Mouse (Mus musculus) heart, embryonic 14.5 days (tissue): Measurements from ENCODE around the gene Pwwp2a. TPM values are rescaled to one million over a fixed set of nuclear protein-coding genes. Genes with fewer than 3 reads are reported as not detected.
A peak's percentile ranks its signal among the peaks of the same experiment; 100 is the strongest.

Experiments used
- ATAC-seq: fragments of 200-750 bp; cut with Nextera tagmentation; 2 replicates; pipeline ENCODE4 v1.8.0; 2017; ENCODE audit warnings: low read depth, moderate TSS enrichment; ENCODE audit not compliant: insufficient number of reproducible peaks, insufficient read depth, low FRiP score
- H3K27ac ChIP-seq, 2 experiments: fragments of 200-500 bp in 1 of 2; fragments of 300-500 bp in 1 of 2; sonication (generic) in 1 of 2; replicated peaks in 1 of 2; 2 replicates each; pipeline ENCODE4 v1.5.1; 2012 to 2014; ENCODE audit warnings: low read depth in 2 of 2, low read length in 2 of 2, control low read depth in 1 of 2, mild to moderate bottlenecking in 1 of 2, mixed read lengths in 1 of 2; ENCODE audit not compliant: control insufficient read depth in 1 of 2, insufficient read depth in 1 of 2
- H3K27me3 ChIP-seq: fragments of 300-500 bp; sonication (generic); 2 replicates; pipeline ENCODE4 v1.6.1; 2014; ENCODE audit warnings: mild to moderate bottlenecking, low read length, control low read depth; ENCODE audit not compliant: control insufficient read depth, insufficient read depth
- H3K36me3 ChIP-seq: fragments of 300-500 bp; sonication (generic); 2 replicates; pipeline ENCODE4 v1.6.1; 2014; ENCODE audit warnings: mild to moderate bottlenecking, control low read depth, low read length, mixed read lengths; ENCODE audit not compliant: control insufficient read depth, insufficient read depth
- H3K4me1 ChIP-seq, 2 experiments: fragments of 200-500 bp in 1 of 2; fragments of 300-500 bp in 1 of 2; sonication (generic) in 1 of 2; 2 replicates each; pipeline ENCODE4 v1.6.1; 2012 to 2014; ENCODE audit warnings: low read length in 2 of 2, control low read depth in 1 of 2, mixed read lengths in 1 of 2; ENCODE audit not compliant: control insufficient read depth in 2 of 2, insufficient read depth in 2 of 2
- H3K4me2 ChIP-seq: fragments of 300-500 bp; sonication (generic); 2 replicates; pipeline ENCODE4 v1.6.1; 2014; ENCODE audit warnings: mild to moderate bottlenecking, low read length
- H3K4me3 ChIP-seq, 2 experiments: fragments of 200-500 bp in 1 of 2; fragments of 300-500 bp in 1 of 2; sonication (generic) in 1 of 2; 2 replicates each; pipeline ENCODE4 v1.5.1; 2012 to 2014; ENCODE audit warnings: low read length in 2 of 2, mild to moderate bottlenecking in 2 of 2, control low read depth in 1 of 2, low read depth in 1 of 2, moderate library complexity in 1 of 2; ENCODE audit not compliant: control insufficient read depth in 1 of 2, insufficient read depth in 1 of 2
- H3K9ac ChIP-seq: fragments of 300-500 bp; sonication (generic); 2 replicates; pipeline ENCODE4 v1.6.1; 2014; ENCODE audit warnings: mild to moderate bottlenecking, low read length
- H3K9me3 ChIP-seq: fragments of 300-500 bp; sonication (generic); 2 replicates; pipeline ENCODE4 v1.6.1; 2016; ENCODE audit warnings: low read length, control low read depth; ENCODE audit not compliant: control insufficient read depth
- WGBS: fragments of 180-500 bp; shearing (Covaris S2); extraction: QIAGEN DNeasy Blood & Tissue Kit; methylation state at CpG from one replicate; pipeline ENCODE4 v1.1.7; 2014; 5-methylcytosine and 5-hydroxymethylcytosine counted together
- polyA plus RNA-seq: library from polyadenylated mRNA; unstranded; fragments of >200 nt; fragmentation: Nextera tagmentation; extraction: Ambion mirVana; gene quantifications from 2 replicates; pipeline ENCODE4 v1.2.1, GENCODE M21; 2014

The Pwwp2a gene
- polyA plus RNA-seq, 1 experiment from 2014 or later = 34.6 TPM

GRCm38 (mm10) chr11:43727796-43728195, 46.0 kb downstream of the Pwwp2a start:
- Histone ChIP-seq H3K36me3 (peaks cover 61% of the 10 kb centered on the region), H3K4me1 (no peaks in the 10 kb centered on the region; a peak in 1 of 4 replicates)
- ATAC-seq = no peak

GRCm38 (mm10) chr11:43728737-43729301, 47.0 kb downstream of the Pwwp2a start:
- no peak overlapping the region for H3K27ac ChIP-seq
- no peak for ATAC-seq
- no peak overlapping the region for H3K9ac ChIP-seq
- H3K4me1 ChIP-seq = no peaks in the 10 kb centered on the region; a peak in 1 of 4 replicates
- H3K4me2 ChIP-seq = no peak overlapping the region
- WGBS = 88% methylated on average over 7 of the region's 7 CpGs
- H3K4me3 ChIP-seq = no peak overlapping the region
- peaks cover 63% of the 10 kb centered on the region for H3K36me3 ChIP-seq
- no peaks in the 10 kb centered on the region for H3K27me3 ChIP-seq
- H3K9me3 ChIP-seq = no peaks in the 10 kb centered on the region

More at GRCm38 (mm10) chr11:43727796-43728195, 46.0 kb downstream of the Pwwp2a start:
- Histone ChIP-seq H3K4me2 (no peak overlapping the region), H3K27ac (no peak overlapping the region), H3K4me3 (no peak overlapping the region), H3K9ac (no peak overlapping the region), H3K27me3 (no peaks in the 10 kb centered on the region), H3K9me3 (no peaks in the 10 kb centered on the region)
- WGBS = 68% methylated on average over 7 of the region's 7 CpGs

DNA sequence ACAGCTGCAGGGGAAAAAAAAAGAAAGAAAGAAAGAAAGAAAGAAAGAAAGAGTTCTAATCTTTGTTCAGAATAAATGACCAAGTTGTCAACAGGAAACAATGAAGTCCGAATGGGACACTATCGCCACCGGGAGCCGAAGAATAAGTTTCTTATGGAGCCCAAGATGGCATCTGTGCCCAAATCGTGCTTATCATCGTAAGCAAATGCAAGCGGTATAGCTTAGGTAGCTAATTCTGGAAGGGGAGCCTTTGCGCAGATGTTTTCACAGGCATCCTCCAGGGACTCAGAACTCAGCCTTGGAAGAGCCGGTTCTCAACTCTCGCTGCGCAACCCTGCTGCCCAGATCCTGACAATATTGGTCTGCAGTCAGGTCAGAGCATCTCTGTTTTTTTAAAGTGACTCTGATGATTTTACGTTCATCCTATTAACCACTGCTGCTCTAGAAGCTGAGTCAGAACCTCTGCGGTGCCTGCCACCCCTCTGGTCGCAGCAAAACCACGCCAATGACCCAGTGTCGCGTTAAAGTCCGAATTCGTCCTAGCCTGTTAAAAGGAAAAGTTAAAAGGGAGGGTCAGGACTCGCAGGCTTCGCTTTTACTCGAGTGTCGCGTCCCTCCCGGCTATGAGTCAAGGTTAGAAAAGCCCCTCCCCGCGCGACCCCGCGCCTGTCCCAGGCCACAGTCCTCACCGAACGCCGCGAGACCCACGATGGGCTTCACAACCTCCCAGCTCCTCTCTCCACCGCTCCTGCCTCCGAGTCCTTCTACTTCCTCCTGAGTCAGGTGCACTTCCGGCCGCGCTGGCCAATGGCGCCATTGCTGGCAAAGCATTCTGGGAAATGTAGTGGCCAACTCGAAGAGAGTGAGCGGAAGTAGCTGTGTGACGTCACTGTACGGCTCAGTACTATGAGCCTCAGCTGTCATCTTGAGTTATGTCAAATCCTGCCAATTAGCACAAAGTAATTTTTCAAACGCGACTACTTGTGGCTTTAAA, 65.7 kb downstream of the Pwwp2a start, which contains the start of gene Ttc1:
Gene Ttc1, minus strand, starts transcription at position 776 of the 994 bp plus-strand sequence.
- Histone ChIP-seq H3K9me3 (no peaks in the 10 kb centered on the region), H3K27me3 (no peaks in the 10 kb centered on the region), H3K9ac (peak within 1 kb of the TSS; percentile 79), H3K4me1 (peaks cover 0 to 8% of the 10 kb centered on the region in 2 experiments; a peak in 2 of 4 replicates), H3K27ac (peak within 1 kb of the TSS; percentile 41 to 50), H3K4me2 (peak within 1 kb of the TSS; percentile 81), H3K4me3 (peak within 1 kb of the TSS; percentile 68 to 69), H3K36me3 (peaks cover 28% of the 10 kb centered on the region)
- ATAC-seq = peak; percentile 97
- 3% methylated on average over 47 of the region's 47 CpGs for WGBS

GRCm38 (mm10) chr11:43751542-43751941, 69.7 kb downstream of the Pwwp2a start:
- H3K4me3 ChIP-seq = no peak overlapping the region
- H3K9ac ChIP-seq = no peak overlapping the region
- 63% methylated on average over 2 of the region's 2 CpGs for WGBS
- peaks cover 0 to 7% of the 10 kb centered on the region in 2 experiments; a peak in 2 of 4 replicates for H3K4me1 ChIP-seq
- no peaks in the 10 kb centered on the region for H3K27me3 ChIP-seq
- no peak for ATAC-seq
- H3K9me3 ChIP-seq = no peaks in the 10 kb centered on the region
- H3K36me3 ChIP-seq = no peaks in the 10 kb centered on the region
- no peak overlapping the region for H3K27ac ChIP-seq
- H3K4me2 ChIP-seq = no peak overlapping the region

DNA sequence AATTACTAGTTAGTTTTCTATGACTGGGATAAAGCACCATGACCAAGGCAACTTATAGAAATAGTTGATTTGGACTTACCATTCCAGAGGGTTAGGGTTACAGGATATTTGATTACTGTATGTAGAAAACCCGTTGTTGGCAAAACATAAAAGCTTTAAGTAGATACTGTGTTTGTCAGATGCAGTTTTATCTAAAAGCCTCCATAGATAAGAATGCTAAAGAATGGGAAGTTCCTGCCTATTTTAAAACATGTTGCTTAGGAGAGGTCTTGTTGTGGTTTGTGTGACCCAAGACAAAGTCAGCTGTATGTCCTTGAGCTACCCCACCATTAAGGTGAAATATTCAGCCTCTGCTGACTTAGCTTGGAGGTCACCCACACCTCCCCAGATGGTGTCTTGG, 72.8 kb downstream of the Pwwp2a start:
- Histone ChIP-seq H3K9ac (no peak overlapping the region), H3K36me3 (no peaks in the 10 kb centered on the region), H3K9me3 (no peaks in the 10 kb centered on the region), H3K4me3 (no peak overlapping the region), H3K27ac (no peak overlapping the region), H3K27me3 (no peaks in the 10 kb centered on the region), H3K4me1 (no peaks in the 10 kb centered on the region), H3K4me2 (no peak overlapping the region)
- no peak for ATAC-seq
- WGBS = 59% methylated on average over 1 of the region's 1 CpGs

- Histone ChIP-seq H3K9ac (no peak overlapping the region), H3K27ac (no peak overlapping the region), H3K4me1 (no peaks in the 10 kb centered on the region), H3K27me3 (no peaks in the 10 kb centered on the region), H3K36me3 (no peaks in the 10 kb centered on the region), H3K9me3 (no peaks in the 10 kb centered on the region), H3K4me3 (no peak overlapping the region), H3K4me2 (no peak overlapping the region)
- ATAC-seq = no peak
- WGBS = 65% methylated on average over 5 of the region's 5 CpGs
Observed at GRCm38 (mm10) chr11:43755411-43755810, 73.6 kb downstream of the Pwwp2a start.

DNA sequence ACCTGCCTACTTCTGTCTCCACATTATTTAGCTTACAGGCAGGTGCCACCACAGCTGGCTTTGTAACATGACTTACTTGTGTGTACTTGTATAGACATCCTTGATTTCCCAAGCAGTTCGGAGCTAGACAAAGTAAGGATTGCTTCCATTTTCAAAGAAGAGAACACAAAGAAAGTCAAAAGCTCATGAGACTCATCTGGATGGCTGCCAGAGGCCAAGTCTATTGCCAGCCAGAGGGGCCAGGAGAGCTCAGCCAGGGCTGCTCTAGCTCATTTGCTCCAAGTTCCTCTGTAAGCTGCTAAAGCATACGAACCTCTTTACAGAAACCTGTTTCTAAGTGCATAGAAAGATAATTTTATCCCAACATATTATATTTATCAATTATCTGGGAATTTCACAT, 76.6 kb downstream of the Pwwp2a start:
- Histone ChIP-seq H3K4me3 (no peak overlapping the region), H3K4me2 (no peak overlapping the region), H3K4me1 (no peaks in the 10 kb centered on the region), H3K36me3 (no peaks in the 10 kb centered on the region), H3K9me3 (no peaks in the 10 kb centered on the region), H3K9ac (no peak overlapping the region), H3K27me3 (no peaks in the 10 kb centered on the region), H3K27ac (no peak overlapping the region)
- no peak for ATAC-seq
- WGBS = 55% methylated on average over 2 of the region's 2 CpGs
